Mouse (Mus musculus) myocyte (in vitro differentiated cells): ENCODE data around the gene Dennd1c.

Source experiments
- CEBPB ChIP-seq: IDR thresholded peaks from 2 replicates; pipeline ENCODE4 v1.6.1; 2011; ENCODE audit warnings: mild to moderate bottlenecking, moderate library complexity; ENCODE audit not compliant: poor library complexity, insufficient read depth, severe bottlenecking
- E2F4 ChIP-seq: IDR thresholded peaks from one replicate; pipeline ENCODE4 v1.6.1; 2011; ENCODE audit warnings: mild to moderate bottlenecking, control low read depth, moderate library complexity; ENCODE audit not compliant: insufficient read depth
- MAX ChIP-seq: IDR thresholded peaks from one replicate; pipeline ENCODE4 v1.6.1; 2011; ENCODE audit warnings: low read depth, mild to moderate bottlenecking, control low read depth
- MYOG ChIP-seq, 3 experiments: IDR thresholded peaks; one replicate each; pipeline ENCODE4 v1.6.1; 2011; ENCODE audit warnings: control low read depth in 2 of 3, low read depth in 2 of 3, mild to moderate bottlenecking in 2 of 3; ENCODE audit not compliant: insufficient read length in 2 of 3, control insufficient read depth in 1 of 3, insufficient read depth in 1 of 3
- POLR2A ChIP-seq: IDR thresholded peaks from one replicate; pipeline ENCODE4 v1.6.1; 2011; ENCODE audit warnings: low read depth, mild to moderate bottlenecking, control low read depth, moderate library complexity; ENCODE audit not compliant: insufficient read length
- TCF12 ChIP-seq: IDR thresholded peaks from one replicate; pipeline ENCODE4 v1.6.1; 2011; ENCODE audit warnings: mild to moderate bottlenecking, control low read depth; ENCODE audit not compliant: poor library complexity, insufficient read depth, severe bottlenecking

DNA sequence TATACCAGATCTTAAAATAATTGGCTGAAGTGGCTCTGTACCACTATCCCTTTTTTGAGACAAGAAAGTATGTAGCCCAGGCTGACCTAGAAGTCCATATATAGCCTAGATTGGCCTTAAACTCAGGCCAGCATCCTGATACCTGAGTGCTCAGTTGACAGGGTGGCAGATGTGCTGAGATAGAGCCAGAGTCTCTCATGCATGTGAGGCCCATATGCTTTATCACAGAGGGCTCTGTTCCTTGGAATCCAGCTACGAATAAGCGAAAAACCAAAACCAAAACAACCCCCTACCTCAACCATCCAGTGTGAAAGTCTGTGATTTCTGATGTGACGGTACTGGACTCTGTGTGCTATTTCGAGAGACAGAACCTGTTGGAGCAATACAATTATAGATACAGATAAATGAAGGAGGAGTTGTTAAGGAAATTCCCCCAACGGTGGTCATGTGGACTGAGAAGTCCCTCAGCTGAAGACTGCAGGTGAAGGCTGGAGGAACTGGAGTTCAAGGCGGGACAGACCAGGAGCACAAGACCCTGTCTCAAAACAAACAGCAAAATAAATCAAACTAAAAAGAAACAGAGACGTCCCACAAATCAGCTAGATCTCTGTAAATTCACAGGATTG, 29.8 kb upstream of the Dennd1c start:
- no peak for TF ChIP-seq CEBPB
- TF ChIP-seq MYOG (IDR thresholded peaks at IDR 0.05; ENCODE audit: control insufficient read depth in 1 of 3, insufficient read depth in 1 of 3, insufficient read length in 2 of 3, low read depth in 2 of 3), result no peak
- TF ChIP-seq E2F4, result no peak
- no peak for TF ChIP-seq MAX
- TF ChIP-seq TCF12, result no peak
- TF ChIP-seq POLR2A, result no peak
